Mouse (Mus musculus): ENCODE data around the gene Gm10220.
"Not testable (repeated sequence)": the region's sequence is repeated elsewhere in the genome, so short reads cannot be mapped to it uniquely, and the experiment has no call there.

Gene Gm10220

DNA sequence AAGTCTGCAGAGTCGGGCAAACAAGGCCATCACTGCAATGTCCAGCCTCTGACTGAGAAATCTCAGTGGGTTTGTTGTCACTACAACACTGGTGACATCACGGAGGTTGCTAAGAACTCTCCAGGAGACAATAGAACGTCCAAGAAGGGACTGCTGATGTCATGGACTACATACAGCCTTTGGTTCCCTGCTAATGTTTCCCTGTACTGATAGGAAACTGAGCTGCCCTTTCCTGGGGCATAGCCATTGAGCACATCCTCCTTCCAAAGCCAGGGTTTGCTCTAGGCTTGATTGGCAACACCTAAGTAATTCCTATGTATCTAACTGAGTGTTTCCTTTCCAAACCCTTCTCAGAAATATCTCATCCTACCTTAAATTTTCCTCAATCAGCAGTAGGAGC lies at the start of gene Gm10220:
Gm10220 (minus strand) TSS at position 101 of the 400 bp plus-strand sequence.
- DNase-seq (ENCODE audit: low spot score), result not testable (repeated sequence)

DNA sequence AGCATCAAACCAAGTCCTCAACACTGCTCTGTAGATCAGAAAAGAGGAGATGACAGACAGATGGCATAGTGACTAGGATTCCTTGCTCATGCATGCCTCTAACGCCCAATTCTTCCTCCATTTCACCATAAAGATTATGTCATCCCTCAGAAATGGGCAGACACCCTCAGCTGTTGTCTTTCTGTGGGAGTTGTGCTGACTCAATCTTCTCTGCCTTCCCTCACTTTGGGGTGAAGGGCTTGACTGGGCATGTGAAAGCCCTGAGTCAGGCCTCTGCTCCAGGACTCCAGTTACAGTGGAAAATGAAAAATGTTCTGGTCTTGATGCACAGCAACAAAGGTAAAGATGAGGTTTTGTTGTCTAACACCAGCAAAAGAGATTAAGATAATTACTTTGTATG lies 48.6 kb upstream of the Gm10220 start:
- DNase-seq (ENCODE audit: low spot score), result no peak

DNA sequence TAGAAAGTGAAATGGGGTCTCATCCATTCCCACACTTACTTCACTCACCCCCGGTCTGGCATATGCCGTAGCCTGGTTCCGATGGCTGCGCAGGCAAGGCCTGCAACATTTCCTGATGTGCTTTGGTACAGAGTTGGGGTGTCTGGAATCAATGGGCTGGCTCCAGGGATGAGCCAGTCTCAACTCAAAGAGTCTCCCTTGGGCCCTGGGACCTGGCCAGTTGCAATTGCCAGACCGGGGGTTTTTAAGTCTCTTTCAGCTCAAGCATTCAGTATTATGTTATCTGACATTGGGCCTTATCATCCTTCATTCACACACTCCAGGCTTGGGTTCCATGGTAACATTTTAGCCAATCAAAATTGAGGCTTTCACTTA lies 44.6 kb upstream of the Gm10220 start:
- DNase-seq (ENCODE audit: low spot score), result no peak

DNA sequence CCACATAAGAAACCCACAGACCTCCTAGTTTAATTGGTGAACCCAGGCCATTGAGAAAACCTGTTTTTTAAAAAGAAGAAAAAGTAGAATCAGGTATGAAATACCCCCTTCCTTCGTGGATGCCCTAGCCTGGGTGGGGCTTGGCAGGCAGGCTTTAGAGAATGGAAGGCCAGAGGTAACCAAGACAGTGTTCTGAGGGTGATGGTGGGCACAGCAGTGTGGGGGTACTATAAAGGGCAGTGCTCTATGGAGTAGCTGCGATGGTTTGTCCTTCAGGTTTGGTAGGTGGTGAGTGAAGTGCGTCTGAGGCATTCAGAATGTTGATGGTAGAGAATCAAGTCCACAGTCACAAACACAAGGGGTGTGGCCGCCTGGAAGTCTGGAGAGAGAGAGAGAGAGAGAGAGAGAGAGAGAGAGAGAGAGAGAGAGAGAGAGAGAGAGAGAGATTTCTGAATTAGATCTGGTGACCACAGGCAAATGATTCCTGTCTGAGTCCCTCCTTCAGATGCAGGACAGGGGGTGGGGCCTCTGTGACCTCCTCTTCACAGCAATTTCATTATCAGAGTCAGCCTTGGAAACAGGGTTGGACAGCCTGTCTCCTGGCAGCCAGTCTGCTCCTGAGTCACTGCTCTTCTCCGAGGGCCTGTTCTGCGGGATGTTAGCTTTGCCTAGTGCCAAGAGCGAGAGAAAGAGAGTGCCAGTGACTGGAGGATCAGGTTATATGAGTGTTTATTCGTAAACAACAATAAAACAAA lies 44.0 kb upstream of the Gm10220 start:
- no peak for DNase-seq (ENCODE audit: low spot score)

DNA sequence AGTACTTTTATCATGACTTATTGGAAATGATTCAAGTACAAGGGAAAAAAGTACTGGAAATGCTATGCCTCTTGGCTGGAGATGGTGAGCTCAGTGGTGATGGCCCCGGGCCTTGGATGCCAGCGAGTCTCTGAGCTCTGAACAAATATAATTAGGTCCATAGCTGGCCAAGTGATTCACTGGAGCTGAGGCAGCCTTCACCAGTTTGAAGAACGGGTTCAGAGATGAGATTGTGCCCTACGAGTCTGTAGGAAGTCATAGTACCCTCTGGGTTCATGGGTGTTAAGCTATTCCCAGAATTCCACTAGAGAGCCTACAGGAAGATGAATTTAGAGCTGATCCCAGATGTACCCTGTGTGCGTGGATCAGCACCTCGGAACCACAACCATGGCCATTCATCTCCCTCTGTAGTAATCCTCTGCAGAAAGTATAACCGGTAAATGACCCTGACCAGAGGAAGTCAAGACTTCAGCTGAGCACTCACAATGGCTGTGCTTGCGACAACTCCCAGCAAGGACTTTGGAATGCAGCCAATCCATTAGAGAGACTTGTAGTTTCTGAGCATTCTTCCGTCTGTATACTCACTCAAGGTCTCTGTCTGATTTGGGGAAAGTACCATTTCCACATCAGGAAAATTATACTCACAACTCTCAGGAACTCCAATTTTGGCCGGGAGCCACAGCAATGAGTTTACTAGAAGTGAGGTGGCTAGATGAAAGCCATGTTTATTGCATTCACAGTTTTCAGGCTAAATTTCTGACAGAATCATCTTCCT lies 36.4 kb upstream of the Gm10220 start:
- DNase-seq (ENCODE audit: low spot score), result no peak

DNA sequence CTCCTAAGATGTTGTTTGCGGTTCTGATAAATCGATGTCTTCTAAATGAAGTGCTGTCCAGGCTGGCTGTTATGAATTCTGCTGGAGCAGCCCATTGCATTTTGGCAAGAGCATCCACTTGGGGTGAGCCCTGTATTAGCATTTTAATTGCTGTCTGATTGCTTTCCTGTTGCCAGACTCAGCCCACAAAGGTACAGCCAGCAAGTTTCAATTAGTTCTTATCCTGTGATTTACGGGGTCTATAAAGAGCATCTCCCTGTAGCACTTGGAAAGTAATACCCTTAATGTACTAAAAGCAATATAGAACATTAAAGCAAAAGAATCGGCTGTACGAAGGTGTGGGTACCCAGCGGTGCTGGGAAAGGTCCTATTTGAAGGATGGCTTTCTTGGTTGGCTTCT lies 21.7 kb upstream of the Gm10220 start:
- DNase-seq (ENCODE audit: low spot score), result no peak

DNA sequence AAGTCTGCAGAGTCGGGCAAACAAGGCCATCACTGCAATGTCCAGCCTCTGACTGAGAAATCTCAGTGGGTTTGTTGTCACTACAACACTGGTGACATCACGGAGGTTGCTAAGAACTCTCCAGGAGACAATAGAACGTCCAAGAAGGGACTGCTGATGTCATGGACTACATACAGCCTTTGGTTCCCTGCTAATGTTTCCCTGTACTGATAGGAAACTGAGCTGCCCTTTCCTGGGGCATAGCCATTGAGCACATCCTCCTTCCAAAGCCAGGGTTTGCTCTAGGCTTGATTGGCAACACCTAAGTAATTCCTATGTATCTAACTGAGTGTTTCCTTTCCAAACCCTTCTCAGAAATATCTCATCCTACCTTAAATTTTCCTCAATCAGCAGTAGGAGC lies 16.0 kb downstream of the Gm10220 start, which contains the start of gene 5031410I06Rik:
5031410I06Rik (minus strand) TSS at position 101 of the 400 bp plus-strand sequence.
- not testable (repeated sequence) for DNase-seq (ENCODE audit: low spot score)

DNA sequence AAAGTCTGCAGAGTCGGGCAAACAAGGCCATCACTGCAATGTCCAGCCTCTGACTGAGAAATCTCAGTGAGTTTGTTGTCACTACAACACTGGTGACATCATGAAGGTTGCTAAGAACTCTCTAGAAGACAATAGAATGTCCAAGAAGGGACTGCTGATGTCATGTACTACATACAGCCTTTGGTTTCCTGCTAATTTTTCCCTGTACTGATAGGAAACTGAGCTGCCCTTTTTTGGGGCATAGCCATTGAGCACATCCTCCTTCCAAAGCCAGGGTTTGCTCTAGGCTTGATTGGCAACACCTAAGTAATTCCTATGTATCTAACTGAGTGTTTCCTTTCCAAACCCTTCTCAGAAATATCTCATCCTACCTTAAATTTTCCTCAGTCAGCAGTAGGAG lies 32.0 kb downstream of the Gm10220 start, which contains the start of gene Gm10471:
Gm10471 (minus strand) TSS at position 101 of the 400 bp plus-strand sequence.
- DNase-seq (ENCODE audit: low spot score), result not testable (repeated sequence)

DNA sequence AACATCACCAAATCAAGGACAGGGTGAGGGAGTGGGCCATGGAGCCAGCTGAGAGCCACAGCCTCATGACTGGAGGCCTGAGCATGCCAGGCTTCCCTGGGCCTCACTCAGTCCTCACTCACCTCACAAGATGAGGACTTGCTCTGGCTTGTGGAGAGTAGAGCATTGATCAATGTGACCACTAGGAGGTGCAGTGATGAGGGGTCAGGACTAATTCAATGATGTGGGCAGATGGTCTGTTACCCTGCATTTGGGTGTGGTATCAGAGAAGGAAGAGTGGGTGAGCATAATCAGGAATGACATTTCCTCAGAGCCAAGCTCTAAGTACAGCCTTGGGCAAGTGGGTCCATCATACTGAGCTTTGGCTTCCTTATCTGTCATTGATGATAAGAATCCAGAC lies 42.2 kb downstream of the Gm10220 start:
- DNase-seq (ENCODE audit: low spot score), result not testable (repeated sequence)

DNA sequence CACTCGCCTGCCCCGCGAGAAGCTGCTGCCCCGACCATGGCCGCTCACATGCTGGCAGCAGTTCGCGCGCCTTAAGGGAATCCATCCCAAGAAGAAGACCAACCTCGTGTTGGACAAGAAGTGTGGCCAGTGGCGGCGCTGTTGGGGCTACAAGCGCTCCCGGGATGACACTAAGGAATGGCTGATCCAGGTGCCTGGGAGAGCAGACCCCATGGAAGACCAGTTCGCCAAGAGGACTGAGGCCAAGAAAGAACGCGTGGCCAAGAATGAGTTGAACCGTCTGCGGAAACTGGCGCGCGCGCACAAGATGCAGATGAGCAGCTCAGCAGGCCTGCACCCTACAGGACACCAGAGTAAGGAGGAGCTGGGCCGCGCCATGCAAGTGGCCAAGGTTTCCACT lies 50.5 kb downstream of the Gm10220 start:
- no peak for DNase-seq (ENCODE audit: low spot score)
